Mouse (Mus musculus) neural tube, embryonic 12.5 days (tissue): Measurements from ENCODE around the gene Gm10300. TPM values are rescaled to one million over a fixed set of nuclear protein-coding genes. Genes with fewer than 3 reads are reported as not detected.
A peak's percentile ranks its signal among the peaks of the same experiment; 100 is the strongest.

Source experiments
- ATAC-seq: fragments of 200-750 bp; cut with Nextera tagmentation; 2 replicates; pipeline ENCODE4 v1.8.0; 2017; ENCODE audit warnings: low read depth, mild to moderate bottlenecking, moderate TSS enrichment, moderate library complexity; ENCODE audit not compliant: low FRiP score
- H3K27ac ChIP-seq: fragments of 300-500 bp; sonication (generic); 2 replicates; pipeline ENCODE4 v1.5.1; 2016
- H3K27me3 ChIP-seq: fragments of 300-500 bp; sonication (generic); replicated peaks from 2 replicates; pipeline ENCODE4 v1.6.1; 2016; ENCODE audit warnings: mild to moderate bottlenecking
- H3K36me3 ChIP-seq: fragments of 300-500 bp; sonication (generic); 2 replicates; pipeline ENCODE4 v1.6.1; 2016; ENCODE audit warnings: mild to moderate bottlenecking
- H3K4me1 ChIP-seq: fragments of 300-500 bp; sonication (generic); 2 replicates; pipeline ENCODE4 v1.6.1; 2016
- H3K4me2 ChIP-seq: fragments of 300-500 bp; sonication (generic); replicated peaks from 2 replicates; pipeline ENCODE4 v1.6.1; 2016; ENCODE audit warnings: mild to moderate bottlenecking
- H3K4me3 ChIP-seq: fragments of 300-500 bp; sonication (generic); 2 replicates; pipeline ENCODE4 v1.5.1; 2016
- H3K9ac ChIP-seq: fragments of 300-500 bp; sonication (generic); 2 replicates; pipeline ENCODE4 v1.6.1; 2016; ENCODE audit warnings: mild to moderate bottlenecking
- H3K9me3 ChIP-seq: fragments of 300-500 bp; sonication (generic); 2 replicates; pipeline ENCODE4 v1.6.1; 2016; ENCODE audit warnings: mild to moderate bottlenecking
- WGBS: fragments of 180-500 bp; shearing (Covaris S2); methylation state at CpG from one replicate; pipeline ENCODE4 v1.1.7; 2016; 5-methylcytosine and 5-hydroxymethylcytosine counted together
- polyA plus RNA-seq: library from polyadenylated mRNA; unstranded; fragments of >200 nt; fragmentation: Nextera tagmentation; extraction: Ambion mirVana; gene quantifications from 2 replicates; pipeline ENCODE4 v1.2.1, GENCODE M21; 2016

Gene Gm10300
- polyA plus RNA-seq, 1 experiment from 2014 or later: not detected

DNA sequence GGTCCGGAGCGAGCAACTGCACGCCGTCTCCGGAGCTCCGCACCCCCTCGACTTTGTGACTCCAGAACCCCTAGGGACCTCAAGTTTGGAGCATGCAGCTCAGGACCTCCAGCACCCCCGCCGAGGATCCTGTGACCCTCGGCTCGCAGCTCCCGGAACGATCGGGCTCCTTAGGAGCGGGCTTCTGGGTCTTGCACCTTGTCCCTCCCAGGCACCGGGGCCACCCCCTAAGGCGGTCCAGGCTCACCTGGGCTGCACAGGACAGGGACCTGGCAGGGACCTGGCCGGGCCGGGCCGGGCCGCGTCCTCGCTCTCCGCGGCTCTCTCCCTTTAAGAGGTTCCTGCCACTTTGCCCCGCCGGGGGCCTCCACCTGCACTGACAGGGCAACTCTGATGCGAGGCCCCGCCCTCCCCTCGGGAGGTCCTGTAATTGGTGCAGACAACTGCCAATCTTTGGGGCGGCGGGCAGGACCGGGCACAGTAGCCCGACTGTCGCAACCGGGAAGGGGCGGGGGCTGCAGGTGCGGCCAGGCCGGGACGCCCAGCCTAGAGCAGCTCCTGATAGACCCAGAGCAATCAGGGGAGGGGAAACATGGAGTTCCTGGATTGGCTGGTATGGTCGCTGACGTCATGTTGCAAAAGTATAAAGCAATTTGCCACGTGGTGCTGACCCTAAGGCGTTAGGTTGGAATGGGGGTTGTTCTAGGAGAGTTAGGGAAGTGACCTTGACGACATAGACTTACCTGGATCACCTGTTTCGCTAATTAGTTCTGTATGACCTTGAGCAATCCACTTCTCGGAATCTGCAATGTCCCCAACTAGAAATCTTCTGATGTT is 654 bp downstream of the Gm10300 start, which contains the start of gene Epb41:
Gene Epb41 (minus strand): TSS at position 389 of the 837 bp plus-strand sequence.
- Histone ChIP-seq H3K36me3 (no peaks in the 10 kb centered on the region), H3K4me1 (peaks cover 19% of the 10 kb centered on the region), H3K4me2 (peak within 1 kb of the TSS; percentile 100), H3K9ac (peak within 1 kb of the TSS; percentile 69), H3K27ac (no peak within 1 kb of the TSS), H3K27me3 (peaks cover 9% of the 10 kb centered on the region), H3K9me3 (no peaks in the 10 kb centered on the region), H3K4me3 (peak within 1 kb of the TSS; percentile 74)
- ATAC-seq: peak; percentile 93
- 3% methylated on average over 47 of the region's 47 CpGs for WGBS

DNA sequence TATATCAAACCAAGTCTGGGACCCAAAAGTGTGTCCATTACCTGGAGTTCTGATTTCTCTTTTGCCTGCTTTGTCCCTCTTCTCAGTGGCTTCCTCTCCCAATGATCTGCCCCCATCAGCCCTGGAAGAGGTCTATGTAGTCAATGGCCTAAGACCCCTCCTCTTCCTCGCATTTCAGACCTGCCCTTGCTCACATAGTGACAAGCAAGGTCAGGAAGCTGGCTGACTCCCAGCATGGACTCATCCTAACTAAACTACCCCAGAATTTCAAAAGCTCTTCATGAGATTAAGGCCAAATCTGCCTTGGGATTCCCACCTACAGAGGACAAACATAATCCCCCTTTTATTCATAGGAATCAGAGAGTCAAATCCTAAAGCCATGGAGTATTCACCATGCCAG is 1.3 kb downstream of the Gm10300 start:
- Histone ChIP-seq H3K4me3 (no peak overlapping the region), H3K4me2 (peak overlapping the region; percentile 100), H3K27ac (no peak overlapping the region), H3K27me3 (peaks cover 9% of the 10 kb centered on the region), H3K4me1 (peaks cover 19% of the 10 kb centered on the region), H3K9me3 (no peaks in the 10 kb centered on the region), H3K9ac (no peak overlapping the region), H3K36me3 (no peaks in the 10 kb centered on the region)
- ATAC-seq: no peak
- 49% methylated on average over 1 of the region's 1 CpGs for WGBS

DNA sequence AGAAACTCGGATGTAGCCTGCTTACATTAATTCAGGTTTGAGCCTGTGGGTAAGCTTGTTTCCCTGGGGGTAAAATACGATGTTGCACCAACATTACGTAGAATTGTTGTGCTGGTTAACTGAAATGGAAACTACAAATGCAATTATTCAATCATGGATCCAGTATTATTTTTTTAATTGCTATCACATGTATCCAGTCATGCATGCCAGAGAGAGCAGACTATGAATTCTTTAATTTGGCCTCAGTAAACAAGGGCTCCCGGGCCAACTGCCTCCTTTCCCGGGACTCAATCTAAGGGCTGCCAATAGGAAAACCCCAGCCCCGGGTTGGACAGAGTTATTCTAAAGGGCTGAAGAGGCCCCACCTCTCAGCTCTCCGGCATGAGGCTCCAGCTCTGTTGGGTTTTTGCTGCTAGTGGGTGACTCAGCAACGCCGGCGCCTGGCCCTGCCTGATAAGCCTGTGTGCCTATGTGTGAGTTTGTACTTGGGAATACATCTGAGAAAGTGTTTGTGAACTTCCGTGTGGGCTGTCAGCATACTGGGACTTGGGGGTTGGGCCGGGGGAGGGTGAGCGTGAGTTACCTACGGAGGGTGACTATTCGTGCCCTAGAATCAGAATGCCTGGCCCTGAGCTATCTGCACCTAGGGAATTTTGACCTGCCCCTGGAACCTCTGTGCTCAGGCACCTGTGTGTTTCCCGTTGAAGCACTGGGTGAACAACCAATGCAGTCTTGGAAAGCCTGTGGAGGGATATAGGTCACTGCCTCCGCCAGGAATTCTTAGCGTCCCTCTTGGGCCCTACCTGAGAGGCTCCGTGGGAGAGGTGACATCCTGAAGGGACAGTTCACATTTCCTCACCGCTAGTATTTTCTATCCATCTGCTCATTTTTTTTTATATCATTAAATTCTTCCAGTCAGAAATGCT is 2.2 kb downstream of the Gm10300 start:
- Histone ChIP-seq H3K9me3 (no peaks in the 10 kb centered on the region), H3K36me3 (no peaks in the 10 kb centered on the region), H3K27ac (no peak overlapping the region), H3K4me2 (no peak overlapping the region), H3K27me3 (peaks cover 9% of the 10 kb centered on the region), H3K9ac (no peak overlapping the region), H3K4me1 (peaks cover 19% of the 10 kb centered on the region), H3K4me3 (no peak overlapping the region)
- ATAC-seq: no peak
- 38% methylated on average over 20 of the region's 20 CpGs for WGBS

DNA sequence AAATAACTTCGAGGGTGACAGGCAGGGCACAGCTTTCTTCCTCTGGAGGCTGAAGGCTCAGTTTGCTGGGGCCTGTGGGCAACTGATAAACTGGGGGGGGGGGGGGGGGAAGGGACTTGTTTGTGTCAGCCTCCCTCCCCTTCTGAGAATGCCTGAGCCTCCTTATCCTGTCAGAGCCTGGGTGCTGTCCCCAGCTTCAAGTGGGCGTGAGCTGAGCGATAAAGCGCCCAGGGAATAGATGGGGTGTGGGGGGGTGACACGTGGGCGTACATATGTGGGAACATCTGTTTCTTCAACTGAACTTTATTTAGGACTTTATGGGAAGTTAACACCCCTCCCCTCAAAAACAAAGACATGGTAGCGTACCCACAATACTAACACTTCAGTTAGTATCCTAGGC is 2.9 kb downstream of the Gm10300 start:
- Histone ChIP-seq H3K4me3 (no peak overlapping the region), H3K27ac (no peak overlapping the region), H3K4me1 (peaks cover 19% of the 10 kb centered on the region), H3K4me2 (no peak overlapping the region), H3K27me3 (peaks cover 9% of the 10 kb centered on the region), H3K36me3 (no peaks in the 10 kb centered on the region), H3K9me3 (no peaks in the 10 kb centered on the region), H3K9ac (no peak overlapping the region)
- ATAC-seq: no peak
- WGBS: 75% methylated on average over 7 of the region's 7 CpGs

DNA sequence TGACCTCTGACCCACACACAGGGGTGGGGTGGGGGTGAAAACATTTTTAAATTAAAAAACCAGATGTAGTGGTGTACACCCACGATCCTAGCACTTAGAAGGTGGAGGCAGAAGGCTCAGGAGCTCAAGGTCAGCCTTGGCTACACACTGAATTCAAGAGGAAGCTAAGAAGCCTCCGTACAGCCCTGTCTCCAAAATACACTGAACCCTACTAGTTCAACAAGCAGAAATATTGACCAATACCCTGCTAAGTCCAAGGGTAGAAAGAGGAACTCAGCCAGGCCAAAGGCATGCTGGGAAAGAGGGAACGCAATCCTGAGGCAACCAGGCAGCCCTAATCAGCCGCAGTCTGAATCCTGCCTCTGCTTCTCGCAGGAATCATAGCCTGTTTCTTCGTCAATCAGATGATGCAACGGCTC is 3.8 kb downstream of the Gm10300 start:
- H3K9ac ChIP-seq: no peak overlapping the region
- WGBS: 68% methylated on average over 7 of the region's 7 CpGs
- no peak for ATAC-seq
- H3K4me3 ChIP-seq: no peak overlapping the region
- H3K36me3 ChIP-seq: no peaks in the 10 kb centered on the region
- H3K4me2 ChIP-seq: no peak overlapping the region
- no peaks in the 10 kb centered on the region for H3K9me3 ChIP-seq
- H3K27me3 ChIP-seq: peaks cover 3% of the 10 kb centered on the region; the same call in 1 of the 2 replicates
- H3K27ac ChIP-seq: no peak overlapping the region
- H3K4me1 ChIP-seq: peaks cover 16% of the 10 kb centered on the region

DNA sequence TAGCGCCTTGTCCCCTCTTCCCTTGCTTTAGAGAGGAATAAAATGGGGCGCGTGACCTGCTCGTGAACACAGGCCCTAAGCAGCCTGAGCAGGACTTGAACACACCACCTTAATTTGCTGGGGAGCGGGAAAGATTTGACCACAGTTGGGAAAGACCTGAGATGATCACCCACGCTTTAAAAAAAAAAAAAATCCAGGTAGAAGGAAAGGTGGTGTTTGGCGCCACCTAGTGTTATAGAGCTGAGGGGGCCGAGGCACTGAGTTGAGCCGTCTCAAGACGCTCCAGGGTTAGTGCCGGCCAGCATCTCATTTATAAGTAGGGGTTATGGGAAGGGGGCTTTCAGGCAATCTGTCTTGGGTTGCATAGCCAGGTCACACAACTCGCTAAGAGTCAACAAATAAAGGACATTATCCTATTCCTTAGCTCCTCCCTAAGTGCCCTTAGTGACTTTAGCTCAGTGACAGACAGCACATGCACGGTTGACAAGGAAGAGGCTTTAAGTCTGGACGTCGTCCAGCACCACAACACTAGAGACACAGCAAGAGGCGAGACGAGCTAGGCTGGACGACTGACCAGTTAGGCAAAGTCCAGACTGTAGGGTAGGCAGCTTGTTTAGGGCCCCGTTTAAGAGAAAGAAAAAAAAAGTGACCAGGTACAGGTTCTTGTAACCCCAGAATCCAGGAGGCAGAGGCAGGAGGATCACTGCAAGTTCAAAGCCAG is 5.2 kb downstream of the Gm10300 start:
- ATAC-seq: no peak
- H3K36me3 ChIP-seq: no peaks in the 10 kb centered on the region
- WGBS: 16% methylated on average over 19 of the region's 19 CpGs
- no peak overlapping the region for H3K4me3 ChIP-seq
- no peaks in the 10 kb centered on the region for H3K27me3 ChIP-seq
- no peaks in the 10 kb centered on the region for H3K9me3 ChIP-seq
- H3K27ac ChIP-seq: no peak overlapping the region
- H3K4me2 ChIP-seq: peak overlapping the region; percentile 18; the same call in 1 of the 2 replicates
- H3K4me1 ChIP-seq: peaks cover 6% of the 10 kb centered on the region
- no peak overlapping the region for H3K9ac ChIP-seq

DNA sequence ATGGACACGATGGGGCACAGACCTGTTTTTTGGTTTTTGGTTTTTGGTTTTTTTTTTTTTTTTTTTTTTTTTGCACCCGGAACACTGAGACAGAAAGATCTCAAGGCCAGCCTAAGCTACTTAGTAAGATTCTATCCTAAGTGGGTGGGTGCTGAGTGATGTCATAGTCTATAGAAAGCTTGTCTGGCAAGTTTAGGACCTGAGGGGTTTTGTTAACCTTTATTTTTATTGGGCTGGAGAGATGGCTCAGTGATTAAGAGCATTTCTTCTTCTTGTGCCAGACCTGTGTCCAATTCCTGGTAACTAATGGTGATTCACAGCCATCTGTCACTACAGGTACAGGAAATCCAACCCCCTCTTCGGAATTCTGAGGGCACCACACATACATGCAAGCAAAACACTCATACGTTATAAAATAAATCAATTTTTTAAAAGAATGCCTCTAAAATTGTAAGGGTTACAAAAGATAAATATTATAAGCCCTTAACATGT is 6.0 kb downstream of the Gm10300 start:
- H3K9me3 ChIP-seq: no peaks in the 10 kb centered on the region
- H3K4me1 ChIP-seq: peaks cover 4% of the 10 kb centered on the region; the same call in 1 of the 2 replicates
- H3K36me3 ChIP-seq: no peaks in the 10 kb centered on the region
- H3K27ac ChIP-seq: no peak overlapping the region
- H3K4me2 ChIP-seq: no peak overlapping the region
- ATAC-seq: no peak
- no peak overlapping the region for H3K4me3 ChIP-seq
- H3K27me3 ChIP-seq: no peaks in the 10 kb centered on the region
- WGBS: 77% methylated on average over 4 of the region's 4 CpGs
- H3K9ac ChIP-seq: no peak overlapping the region

DNA sequence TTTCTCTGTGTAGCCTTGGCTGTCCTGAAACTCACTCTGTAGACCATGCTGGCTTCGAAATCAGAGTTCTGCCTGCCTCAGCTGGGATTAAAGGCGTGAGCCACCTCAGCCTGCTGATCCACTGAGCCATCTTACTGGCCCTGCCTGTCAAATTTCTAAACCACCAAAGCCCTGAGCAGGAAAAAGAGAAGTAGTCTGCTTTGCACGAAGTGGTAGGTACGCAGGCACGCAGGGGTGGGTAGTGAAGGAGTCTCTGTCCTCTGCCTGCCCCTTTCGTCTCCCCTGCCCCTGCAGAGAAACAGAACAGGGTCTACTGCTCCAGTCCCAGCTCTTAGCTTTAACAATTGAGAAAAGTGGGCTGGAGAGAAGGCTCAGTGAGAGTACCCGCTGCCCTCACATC is 10.6 kb downstream of the Gm10300 start:
- no peaks in the 10 kb centered on the region for H3K27me3 ChIP-seq
- H3K36me3 ChIP-seq: no peaks in the 10 kb centered on the region
- ATAC-seq: no peak
- H3K27ac ChIP-seq: no peak overlapping the region
- no peak overlapping the region for H3K9ac ChIP-seq
- H3K4me3 ChIP-seq: no peak overlapping the region
- no peaks in the 10 kb centered on the region for H3K9me3 ChIP-seq
- H3K4me2 ChIP-seq: no peak overlapping the region
- 85% methylated on average over 7 of the region's 7 CpGs for WGBS
- peaks cover 4% of the 10 kb centered on the region; the same call in 1 of the 2 replicates for H3K4me1 ChIP-seq

DNA sequence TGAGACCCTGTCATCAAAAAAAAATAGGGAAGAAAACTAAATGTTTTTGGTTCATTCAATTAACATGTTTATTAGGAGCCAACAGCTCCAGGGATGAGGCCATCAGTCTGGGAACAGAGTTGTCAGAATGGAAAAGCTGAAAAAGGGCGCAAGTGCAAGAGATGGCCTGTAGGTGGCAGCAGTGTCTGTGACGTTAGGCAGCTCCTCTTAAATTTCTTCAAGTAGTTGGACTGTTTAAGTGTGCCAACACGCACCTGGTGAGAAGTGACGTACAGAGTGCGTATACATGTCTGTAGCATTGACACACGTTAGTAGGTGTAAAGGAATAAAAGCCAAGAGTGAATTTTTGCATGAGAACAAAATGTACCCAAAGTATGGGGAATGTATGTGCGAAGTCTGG is 14.4 kb downstream of the Gm10300 start:
- H3K27me3 ChIP-seq: no peaks in the 10 kb centered on the region
- 21% methylated on average over 7 of the region's 7 CpGs for WGBS
- no peaks in the 10 kb centered on the region for H3K36me3 ChIP-seq
- H3K9ac ChIP-seq: no peak overlapping the region
- no peak overlapping the region for H3K27ac ChIP-seq
- H3K4me2 ChIP-seq: no peak overlapping the region
- no peak for ATAC-seq
- no peaks in the 10 kb centered on the region for H3K9me3 ChIP-seq
- peaks cover 4% of the 10 kb centered on the region; the same call in 1 of the 2 replicates for H3K4me1 ChIP-seq
- no peak overlapping the region for H3K4me3 ChIP-seq

DNA sequence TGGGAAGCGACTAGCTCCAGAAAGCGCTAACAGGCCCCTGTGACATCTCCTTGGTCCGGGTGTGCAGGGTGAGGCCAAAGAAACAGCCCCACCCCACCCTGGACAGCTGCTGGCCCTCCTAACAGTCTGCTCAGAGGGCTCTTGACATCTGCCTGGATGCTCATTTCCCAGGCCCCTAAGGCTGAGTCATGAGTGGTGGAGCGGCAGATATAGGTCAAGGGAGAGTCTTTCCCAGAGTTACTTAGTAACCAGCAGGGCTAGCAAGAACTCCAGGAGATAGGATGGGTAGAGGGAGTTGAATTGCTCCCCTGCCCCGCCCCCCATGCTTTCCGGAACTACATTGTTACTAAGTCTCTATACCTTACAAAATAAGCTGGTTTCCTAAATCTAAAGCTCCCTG is 18.6 kb downstream of the Gm10300 start:
- Histone ChIP-seq H3K4me1 (no peaks in the 10 kb centered on the region), H3K9me3 (no peaks in the 10 kb centered on the region), H3K4me3 (no peak overlapping the region), H3K36me3 (no peaks in the 10 kb centered on the region), H3K9ac (no peak overlapping the region), H3K27me3 (no peaks in the 10 kb centered on the region), H3K4me2 (no peak overlapping the region), H3K27ac (no peak overlapping the region)
- no peak for ATAC-seq
- WGBS: 66% methylated on average over 6 of the region's 6 CpGs

DNA sequence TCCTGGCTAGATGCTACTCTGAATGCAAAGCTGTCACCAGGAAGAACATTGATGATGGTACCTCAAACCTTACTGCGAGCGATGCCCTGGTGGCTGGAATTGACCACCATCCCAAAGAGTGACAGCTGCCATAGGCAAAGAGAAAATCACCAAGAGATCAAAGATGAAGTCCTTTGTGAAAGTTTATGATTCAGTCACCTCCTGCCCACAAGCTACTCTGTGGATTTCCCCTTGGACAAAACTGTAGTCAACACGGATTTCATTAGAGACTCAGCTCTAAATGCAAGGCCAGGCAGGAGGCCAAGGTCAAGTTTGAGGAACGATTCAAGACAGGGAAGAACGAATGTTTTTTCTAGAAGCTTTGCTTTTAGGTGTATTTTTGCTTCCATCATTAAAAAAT is 19.4 kb downstream of the Gm10300 start:
- Histone ChIP-seq H3K9ac (no peak overlapping the region), H3K4me2 (no peak overlapping the region), H3K4me3 (no peak overlapping the region), H3K36me3 (no peaks in the 10 kb centered on the region), H3K9me3 (no peaks in the 10 kb centered on the region), H3K27me3 (no peaks in the 10 kb centered on the region), H3K27ac (no peak overlapping the region), H3K4me1 (no peaks in the 10 kb centered on the region)
- 93% methylated on average over 5 of the region's 5 CpGs for WGBS
- no peak for ATAC-seq
